Mouse (Mus musculus): ENCODE measurements around the gene Dyx1c1.

DNA sequence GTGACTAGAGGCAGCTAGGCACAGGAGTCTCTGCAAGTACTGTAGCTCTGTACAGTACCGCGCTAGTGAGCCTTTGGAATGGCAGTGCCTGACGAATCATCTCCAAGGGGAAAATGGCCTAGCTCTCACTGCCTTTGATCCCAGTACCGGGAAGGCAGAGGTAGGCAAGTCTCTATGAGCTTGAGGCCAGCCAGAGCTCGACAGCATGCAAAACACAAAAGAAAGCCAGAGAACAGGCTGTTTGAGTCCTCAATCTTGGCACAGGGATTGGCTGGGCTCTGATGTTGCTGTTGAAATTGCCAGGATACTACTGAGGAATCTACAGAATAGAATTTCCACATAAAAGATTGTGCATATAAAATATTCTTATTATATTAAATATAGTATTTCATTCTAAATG lies 13.8 kb downstream of the Dyx1c1 start:
- no peak for TF ChIP-seq CTCF (IDR thresholded peaks at IDR 0.05; ENCODE audit: insufficient read depth, low read length)
- no peak for TF ChIP-seq POLR2A (IDR thresholded peaks at IDR 0.05; ENCODE audit: borderline replicate concordance, extremely low read depth, low read depth, low read length)

Measured in lung, adult 2 months (tissue).